ENCODE assay signal across 8 mouse cellular contexts in genomic region chr7:100227896-100228525, GRCm38 (mm10). TPM values are rescaled to one million over a fixed set of nuclear protein-coding genes. Genes with fewer than 3 reads are reported as not detected.
DNase-seq lines count a peak whose midpoint lies in the region; ATAC-seq and TF ChIP-seq lines count a peak whose summit lies in the region.

No protein-coding gene starts in this region.

- peak; percentile 76 for DNase-seq in heart, embryonic 10.5 days (ENCODE audit: low spot score)
- DNase-seq in heart, adult 9 months (ENCODE audit: low spot score in 2 of 2): no peak
- DNase-seq in left cerebral cortex, postnatal 4 days: peak; percentile 27
- peak; percentile 40 for DNase-seq in thymus, postnatal 0 days (ENCODE audit: low spot score)

- peak overlapping the region; percentile 88 for H3K4me3 ChIP-seq in heart, embryonic 10.5 days
- H3K4me3 ChIP-seq in C2C12 (ENCODE audit: insufficient read depth, poor library complexity, severe bottlenecking): peak overlapping the region; percentile 49
- H3K4me3 ChIP-seq in forebrain, embryonic 12.5 days (replicated peaks): peak overlapping the region; percentile 79
- peak overlapping the region; percentile 96 for H3K4me3 ChIP-seq in midbrain, embryonic 15.5 days

- H3K27ac ChIP-seq in heart, embryonic 10.5 days: peak overlapping the region; percentile 89
- peak overlapping the region; percentile 90 for H3K27ac ChIP-seq in forebrain, embryonic 12.5 days
- H3K27ac ChIP-seq in midbrain, embryonic 15.5 days: peak overlapping the region; percentile 92

- no peak for TF ChIP-seq CTCF in C2C12 (IDR thresholded peaks at IDR 0.05; ENCODE audit: control insufficient read depth, insufficient read depth, insufficient read length)

- peak; percentile 24 for ATAC-seq in activated CD4-positive, CD25-positive, alpha-beta regulatory T cell, adult 4 months
- no peak; the same call in 1 of the 2 replicates for ATAC-seq in forebrain, embryonic 12.5 days (ENCODE audit: low FRiP score)
- peak; percentile 72 for ATAC-seq in midbrain, embryonic 15.5 days (replicated peaks)

- H3K36me3 ChIP-seq in heart, embryonic 10.5 days: no peaks in the 10 kb centered on the region
- no peaks in the 10 kb centered on the region for H3K36me3 ChIP-seq in C2C12 (ENCODE audit: control insufficient read depth, insufficient read depth)
- H3K36me3 ChIP-seq in forebrain, embryonic 12.5 days (replicated peaks): no peaks in the 10 kb centered on the region
- H3K36me3 ChIP-seq in midbrain, embryonic 15.5 days (replicated peaks): no peaks in the 10 kb centered on the region

- peak overlapping the region; percentile 85 for H3K4me2 ChIP-seq in forebrain, embryonic 12.5 days
- peak overlapping the region; percentile 67 for H3K4me2 ChIP-seq in midbrain, embryonic 15.5 days

- WGBS in heart, embryonic 10.5 days: under 1% methylated on average over 23 of the region's 23 CpGs
- under 1% methylated on average over 23 of the region's 23 CpGs for WGBS in forebrain, embryonic 12.5 days
- WGBS in midbrain, embryonic 15.5 days: under 1% methylated on average over 23 of the region's 23 CpGs

- peak overlapping the region; percentile 84 for H3K9ac ChIP-seq in forebrain, embryonic 12.5 days
- peak overlapping the region; percentile 98 for H3K9ac ChIP-seq in midbrain, embryonic 15.5 days

- no peaks in the 10 kb centered on the region for H3K79me2 ChIP-seq in C2C12 (ENCODE audit: control insufficient read depth, insufficient read depth)

- H3ac ChIP-seq in C2C12 (ENCODE audit: control insufficient read depth, insufficient read length, low read depth): peak overlapping the region; percentile 70

- no peaks in the 10 kb centered on the region for H3K27me3 ChIP-seq in heart, embryonic 10.5 days (ENCODE audit: insufficient read depth, poor library complexity, severe bottlenecking)
- H3K27me3 ChIP-seq in C2C12 (ENCODE audit: control insufficient read depth, insufficient read depth, insufficient read length): no peaks in the 10 kb centered on the region
- no peaks in the 10 kb centered on the region for H3K27me3 ChIP-seq in forebrain, embryonic 12.5 days
- H3K27me3 ChIP-seq in midbrain, embryonic 15.5 days (replicated peaks): no peaks in the 10 kb centered on the region

- intact Hi-C loops in left cerebral cortex, postnatal 4 days (cut with DNase I): no loop called here

- no peaks in the 10 kb centered on the region for H3K79me3 ChIP-seq in C2C12 (ENCODE audit: low read depth)

- H3K4me1 ChIP-seq in heart, embryonic 10.5 days: peaks cover 8% of the 10 kb centered on the region; the same call in 1 of the 2 replicates
- H3K4me1 ChIP-seq in forebrain, embryonic 12.5 days: peaks cover 11% of the 10 kb centered on the region; the same call in 1 of the 2 replicates
- H3K4me1 ChIP-seq in midbrain, embryonic 15.5 days: peaks cover 17% of the 10 kb centered on the region

- no peaks in the 10 kb centered on the region for H3K9me3 ChIP-seq in heart, embryonic 10.5 days
- no peaks in the 10 kb centered on the region for H3K9me3 ChIP-seq in forebrain, embryonic 12.5 days
- no peaks in the 10 kb centered on the region for H3K9me3 ChIP-seq in midbrain, embryonic 15.5 days

TF ChIP-seq in C2C12, 6 proteins besides CTCF, POLR2A, EP300 and RAD21:
- TF ChIP-seq FOSL1 (IDR thresholded peaks at IDR 0.05; ENCODE audit: insufficient read depth, low read length, poor library complexity, severe bottlenecking) (no peak), MYOG (IDR thresholded peaks at IDR 0.05; ENCODE audit: control insufficient read depth, extremely low read depth, insufficient read length) (no peak), MAX (IDR thresholded peaks at IDR 0.05) (no peak), MYOD1 (IDR thresholded peaks at IDR 0.05; ENCODE audit: control insufficient read depth, insufficient read length, low read depth) (no peak)

RNA-seq across cellular contexts. Expression of gene Pgm2l1, which starts 0.8 kb away (rescaled TPM):
- 0.94 and 1.4 TPM in 2 replicates for polyA plus RNA-seq in heart, embryonic 10.5 days (2016; fragmentation: Nextera tagmentation; extraction: Ambion mirVana)
- polyA plus RNA-seq in C2C12 (2012; fragmentation: generic; extraction: Trizol): 0.90 TPM
- 1 to 10 TPM; 3.7 to 3.8 TPM for polyA plus RNA-seq in activated CD4-positive, CD25-positive, alpha-beta regulatory T cell, adult 4 months (2017; shearing (Covaris generic))
- 8.0 and 8.9 TPM in 2 replicates for polyA plus RNA-seq in forebrain, embryonic 12.5 days (2016; fragmentation: Nextera tagmentation; extraction: Ambion mirVana)
- total RNA-seq in left cerebral cortex, postnatal 4 days (2021): 100 to 1,000 TPM; 266 to 271 TPM
- 29.9 and 30.6 TPM in 2 replicates for polyA plus RNA-seq in midbrain, embryonic 15.5 days (2015; fragmentation: Nextera tagmentation; extraction: Ambion mirVana)
- polyA plus RNA-seq in thymus, postnatal 0 days (2015; fragmentation: Nextera tagmentation; extraction: Ambion mirVana): 3.3 and 3.9 TPM in 2 replicates

RNA-seq across cellular contexts. Expression of gene Kcne3, which starts 51.7 kb away (rescaled TPM):
- polyA plus RNA-seq in heart, embryonic 10.5 days (2016; fragmentation: Nextera tagmentation; extraction: Ambion mirVana): 4.2 and 5.9 TPM in 2 replicates
- polyA plus RNA-seq in C2C12 (2012; fragmentation: generic; extraction: Trizol): not detected
- polyA plus RNA-seq in activated CD4-positive, CD25-positive, alpha-beta regulatory T cell, adult 4 months (2017; shearing (Covaris generic)): not detected
- polyA plus RNA-seq in forebrain, embryonic 12.5 days (2016; fragmentation: Nextera tagmentation; extraction: Ambion mirVana): 2.0 and 3.0 TPM in 2 replicates
- not detected for total RNA-seq in left cerebral cortex, postnatal 4 days (2021)
- polyA plus RNA-seq in midbrain, embryonic 15.5 days (2015; fragmentation: Nextera tagmentation; extraction: Ambion mirVana): 0.60 and 0.98 TPM in 2 replicates
- polyA plus RNA-seq in thymus, postnatal 0 days (2015; fragmentation: Nextera tagmentation; extraction: Ambion mirVana): 1.7 and 2.3 TPM in 2 replicates

RNA-seq across cellular contexts. Expression of gene P4ha3, which starts 57.3 kb away (rescaled TPM):
- polyA plus RNA-seq in heart, embryonic 10.5 days (2016; fragmentation: Nextera tagmentation; extraction: Ambion mirVana): 6.5 and 7.4 TPM in 2 replicates
- 12.2 TPM for polyA plus RNA-seq in C2C12 (2012; fragmentation: generic; extraction: Trizol)
- polyA plus RNA-seq in activated CD4-positive, CD25-positive, alpha-beta regulatory T cell, adult 4 months (2017; shearing (Covaris generic)): under 1 TPM in 1 of 2 experiments, not detected in 1; 0.26 TPM
- polyA plus RNA-seq in forebrain, embryonic 12.5 days (2016; fragmentation: Nextera tagmentation; extraction: Ambion mirVana): 4.1 and 4.2 TPM in 2 replicates
- 1 to 10 TPM; 6.8 to 8.7 TPM for total RNA-seq in left cerebral cortex, postnatal 4 days (2021)
- polyA plus RNA-seq in midbrain, embryonic 15.5 days (2015; fragmentation: Nextera tagmentation; extraction: Ambion mirVana): 6.5 and 6.8 TPM in 2 replicates
- 2.7 and 3.0 TPM in 2 replicates for polyA plus RNA-seq in thymus, postnatal 0 days (2015; fragmentation: Nextera tagmentation; extraction: Ambion mirVana)

Comparison
In these comparisons a context has a peak if more than half of its experiments do, and no peak if none do; other contexts are left out.
1. DNase-seq: peak in heart, embryonic 10.5 days (single experiment), left cerebral cortex, postnatal 4 days (single experiment) and thymus, postnatal 0 days (single experiment); none in heart, adult 9 months (0 of 2).
2. Peak in every context shown above with its lines, with median percentiles within 50 percentile points of each other: H3K27ac ChIP-seq and H3K4me3 ChIP-seq.